ENCODE assay signal across 9 mouse cellular contexts in genomic region chr3:51375307-51376265, GRCm38 (mm10). TPM values are rescaled to one million over a fixed set of nuclear protein-coding genes. Genes with fewer than 3 reads are reported as not detected.
DNase-seq lines count a peak whose midpoint lies in the region; ATAC-seq lines count a peak whose summit lies in the region.
"Had no signal": no experiment of that assay in that cellular context is flagged by ENCODE, and none has a peak within 500 bp of the region (broad histone marks: within the 10 kb centered on the region; RNA-seq: fewer than 3 reads in every experiment).

No protein-coding gene starts in this region.

- 34% methylated on average over 19 of the region's 19 CpGs for WGBS in liver, embryonic 16.5 days (ENCODE audit: insufficient replicate concordance)
- 86% methylated on average over 19 of the region's 19 CpGs for WGBS in forebrain, embryonic 12.5 days

- H3K27ac ChIP-seq in liver, embryonic 16.5 days (ENCODE audit: low read length) = peak overlapping the region; percentile 39
- H3K27ac ChIP-seq in forebrain, embryonic 12.5 days = no peak overlapping the region
- H3K27ac ChIP-seq: macrophage had no signal

- no peaks in the 10 kb centered on the region for H3K9me3 ChIP-seq in liver, embryonic 16.5 days (replicated peaks; ENCODE audit: control insufficient read depth, low read length)
- 0 out of 2 replicates have a peak, but pooled peaks cover 2% of the 10 kb centered on the region for H3K9me3 ChIP-seq in forebrain, embryonic 12.5 days

- no peak overlapping the region for H3K9ac ChIP-seq in liver, embryonic 16.5 days (ENCODE audit: low read depth, low read length)
- no peak overlapping the region for H3K9ac ChIP-seq in forebrain, embryonic 12.5 days

- H3K36me3 ChIP-seq in liver, embryonic 16.5 days (ENCODE audit: control insufficient read depth, insufficient read depth) = no peaks in the 10 kb centered on the region
- no peaks in the 10 kb centered on the region for H3K36me3 ChIP-seq in forebrain, embryonic 12.5 days (replicated peaks)

- H3K4me3 ChIP-seq in liver, embryonic 16.5 days (ENCODE audit: low read depth, low read length) = no peak overlapping the region
- H3K4me3 ChIP-seq in forebrain, embryonic 12.5 days (replicated peaks) = no peak overlapping the region

- DNase-seq in layer of hippocampus, adult 9-10 months (ENCODE audit: low spot score) = peak; percentile 39
- DNase-seq in layer of hippocampus, adult 8-10 months (ENCODE audit: low spot score in 2 of 2) = no peak
- DNase-seq in ES-CJ7 (ENCODE audit: low read depth, low spot score) = peak; percentile 87
- peak; percentile 52 for DNase-seq in brain, adult 2 months (ENCODE audit: low read depth, low spot score)
- peak; percentile 37 to 47 for DNase-seq in gastrocnemius, postnatal 36 days
- DNase-seq in spleen, postnatal 4 days (ENCODE audit: low spot score in 2 of 2) = peak; percentile 58 to 77

- intact Hi-C loops in gastrocnemius, postnatal 36 days (cut with DNase I) = no loop called here

- peaks cover 16% of the 10 kb centered on the region for H3K4me1 ChIP-seq in liver, embryonic 16.5 days (ENCODE audit: control insufficient read depth, low read depth, low read length)
- 0 out of 2 replicates have a peak, but pooled peaks cover 6% of the 10 kb centered on the region for H3K4me1 ChIP-seq in forebrain, embryonic 12.5 days

- H3K4me2 ChIP-seq in liver, embryonic 16.5 days (ENCODE audit: low read depth, low read length) = no peak overlapping the region
- no peak overlapping the region for H3K4me2 ChIP-seq in forebrain, embryonic 12.5 days

- ATAC-seq in liver, embryonic 16.5 days (ENCODE audit: low read depth) = peak; percentile 74
- no peak for ATAC-seq in forebrain, embryonic 12.5 days (ENCODE audit: low FRiP score)

- H3K27me3 ChIP-seq in liver, embryonic 16.5 days (ENCODE audit: control insufficient read depth, insufficient read depth, low read depth, low read length) = no peaks in the 10 kb centered on the region
- 0 out of 2 replicates have a peak, but pooled peaks cover 3% of the 10 kb centered on the region for H3K27me3 ChIP-seq in forebrain, embryonic 12.5 days

RNA-seq across cellular contexts. Expression of gene Mgarp, which starts 21.0 kb away (rescaled TPM):
- under 1 TPM in 3 of 4 experiments, not detected in 1; 0.27 to 0.72 (median 0.55) TPM for total RNA-seq in layer of hippocampus, adult 8-10 months (2022)
- total RNA-seq in gastrocnemius, postnatal 36 days (2021) = under 1 TPM; 0.20 to 0.27 TPM
- polyA plus RNA-seq in liver, embryonic 16.5 days (2015; fragmentation: Nextera tagmentation; extraction: Ambion mirVana) = 3.0 TPM in 2 replicates
- 2.3 and 5.5 TPM in 2 replicates for polyA plus RNA-seq in forebrain, embryonic 12.5 days (2016; fragmentation: Nextera tagmentation; extraction: Ambion mirVana)
- polyA plus RNA-seq: macrophage had no signal

RNA-seq across cellular contexts. Expression of gene Ndufc1, which starts 33.2 kb away (rescaled TPM):
- total RNA-seq in layer of hippocampus, adult 8-10 months (2022) = 100 to 1,000 TPM; 257 to 292 (median 267) TPM
- total RNA-seq in gastrocnemius, postnatal 36 days (2021) = 1,000 to 10,000 TPM; 1,029 to 1,117 TPM
- polyA plus RNA-seq in liver, embryonic 16.5 days (2015; fragmentation: Nextera tagmentation; extraction: Ambion mirVana) = 397 and 419 TPM in 2 replicates
- polyA plus RNA-seq in forebrain, embryonic 12.5 days (2016; fragmentation: Nextera tagmentation; extraction: Ambion mirVana) = 736 and 763 TPM in 2 replicates

RNA-seq across cellular contexts. Expression of gene Elf2, which starts 35.1 kb away (rescaled TPM):
- total RNA-seq in layer of hippocampus, adult 8-10 months (2022) = 10 to 100 TPM; 57.6 to 62.4 (median 60.1) TPM
- total RNA-seq in gastrocnemius, postnatal 36 days (2021) = 10 to 100 TPM; 48.9 to 49.7 TPM
- 19.0 and 20.0 TPM in 2 replicates for polyA plus RNA-seq in liver, embryonic 16.5 days (2015; fragmentation: Nextera tagmentation; extraction: Ambion mirVana)
- polyA plus RNA-seq in forebrain, embryonic 12.5 days (2016; fragmentation: Nextera tagmentation; extraction: Ambion mirVana) = 43.2 and 43.8 TPM in 2 replicates

RNA-seq across cellular contexts. Expression of gene Naa15, which starts 39.4 kb away (rescaled TPM):
- 10 to 100 TPM; 42.6 to 61.4 (median 53.8) TPM for total RNA-seq in layer of hippocampus, adult 8-10 months (2022)
- total RNA-seq in gastrocnemius, postnatal 36 days (2021) = 10 to 100 TPM; 41.0 to 41.6 TPM
- 15.3 and 16.3 TPM in 2 replicates for polyA plus RNA-seq in liver, embryonic 16.5 days (2015; fragmentation: Nextera tagmentation; extraction: Ambion mirVana)
- polyA plus RNA-seq in forebrain, embryonic 12.5 days (2016; fragmentation: Nextera tagmentation; extraction: Ambion mirVana) = 71.9 and 75.9 TPM in 2 replicates

Comparison
In these comparisons a context has a peak if more than half of its experiments do, and no peak if none do; other contexts are left out.
1. DNase-seq: peak in layer of hippocampus, adult 9-10 months (single experiment), ES-CJ7 (single experiment), brain, adult 2 months (single experiment), gastrocnemius, postnatal 36 days (2 of 2) and spleen, postnatal 4 days (2 of 2); none in layer of hippocampus, adult 8-10 months (0 of 2).